Mouse (Mus musculus): ENCODE results near the gene Gstm5.
A peak's percentile ranks its signal among the peaks of the same experiment; 100 is the strongest.
"Not testable (repeated sequence)": the region's sequence is repeated elsewhere in the genome, so short reads cannot be mapped to it uniquely, and the experiment has no call there.

The Gstm5 gene

GRCm38 (mm10) chr3:107895720-107896569 lies at the start of gene Gstm5:
TSS of gene Gstm5 (plus strand) at chr3:107895821.
- DNase-seq: peak; percentile 85

- no peak for DNase-seq
These were observed 49.4 kb upstream of the Gstm5 start for GRCm38 (mm10) chr3:107846175-107846574.

- DNase-seq: no peak
These were observed 48.8 kb upstream of the Gstm5 start for GRCm38 (mm10) chr3:107846835-107847234.

- no peak for DNase-seq
These were observed 47.5 kb upstream of the Gstm5 start for GRCm38 (mm10) chr3:107848126-107848525.

GRCm38 (mm10) chr3:107849000-107849692 lies 46.5 kb upstream of the Gstm5 start:
- no peak for DNase-seq

- no peak for DNase-seq
These were observed 46.0 kb upstream of the Gstm5 start for GRCm38 (mm10) chr3:107849693-107850031.

GRCm38 (mm10) chr3:107850418-107851031 lies 45.1 kb upstream of the Gstm5 start:
- DNase-seq: peak; percentile 64

- DNase-seq: no peak
These were observed 42.8 kb upstream of the Gstm5 start for GRCm38 (mm10) chr3:107852786-107853185.

- DNase-seq: no peak
These were observed 42.1 kb upstream of the Gstm5 start for GRCm38 (mm10) chr3:107853232-107854181.

- DNase-seq: no peak
These were observed 40.3 kb upstream of the Gstm5 start for GRCm38 (mm10) chr3:107855368-107855767.

- peak; percentile 23 for DNase-seq
These were observed 38.0 kb upstream of the Gstm5 start for GRCm38 (mm10) chr3:107857646-107858045.

- DNase-seq: not testable (repeated sequence)
These were observed 34.1 kb upstream of the Gstm5 start for GRCm38 (mm10) chr3:107861483-107861882.

- DNase-seq: no peak
These were observed 33.1 kb upstream of the Gstm5 start for GRCm38 (mm10) chr3:107862471-107862870.

GRCm38 (mm10) chr3:107863471-107863870 lies 32.1 kb upstream of the Gstm5 start:
- DNase-seq: no peak

- DNase-seq: peak; percentile 88
These were observed 31.6 kb upstream of the Gstm5 start for GRCm38 (mm10) chr3:107863898-107864603.

GRCm38 (mm10) chr3:107865364-107866091 lies 30.1 kb upstream of the Gstm5 start:
- no peak for DNase-seq

GRCm38 (mm10) chr3:107867086-107867485 lies 28.5 kb upstream of the Gstm5 start:
- DNase-seq: peak; percentile 84

GRCm38 (mm10) chr3:107868452-107868851 lies 27.2 kb upstream of the Gstm5 start:
- no peak for DNase-seq

- no peak for DNase-seq
These were observed 26.5 kb upstream of the Gstm5 start for GRCm38 (mm10) chr3:107869097-107869496.

GRCm38 (mm10) chr3:107869925-107870324 lies 25.7 kb upstream of the Gstm5 start:
- DNase-seq: peak; percentile 58
